Mouse (Mus musculus) T-helper 1 cell (primary cell): Measurements from ENCODE around the gene Rab19.
"Not testable (repeated sequence)": the region's sequence is repeated elsewhere in the genome, so short reads cannot be mapped to it uniquely, and the experiment has no call there.

Experiments used
- in situ Hi-C: fragments of 300-600 bp; cut with MboI, MseI; formaldehyde crosslinking; loops from one replicate; pipeline ENCODE4 v1.15.1; 2025; ENCODE audit warnings: high pct_unique_total_duplicates

Gene Rab19

DNA sequence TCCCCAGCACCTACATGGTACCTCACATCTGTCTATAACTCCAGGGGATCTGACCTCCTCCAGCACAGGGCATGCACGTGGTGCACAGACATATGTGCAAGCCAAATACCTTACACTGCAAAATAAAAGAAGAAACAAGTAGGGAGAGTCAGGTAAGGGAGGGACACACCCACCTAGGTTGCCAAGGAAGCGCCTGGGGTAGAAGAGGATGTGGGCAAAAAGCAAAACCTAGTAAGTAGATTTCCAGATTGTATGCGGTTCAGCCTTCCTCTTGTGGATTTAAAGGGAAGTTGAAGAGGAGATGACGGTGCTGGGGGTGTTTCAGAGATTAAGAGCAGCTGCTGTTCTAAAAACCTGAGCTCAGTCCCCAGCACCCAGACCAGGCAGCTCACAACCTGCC is 1.8 kb upstream of the Rab19 start:
- in situ Hi-C loops: no loop called here

DNA sequence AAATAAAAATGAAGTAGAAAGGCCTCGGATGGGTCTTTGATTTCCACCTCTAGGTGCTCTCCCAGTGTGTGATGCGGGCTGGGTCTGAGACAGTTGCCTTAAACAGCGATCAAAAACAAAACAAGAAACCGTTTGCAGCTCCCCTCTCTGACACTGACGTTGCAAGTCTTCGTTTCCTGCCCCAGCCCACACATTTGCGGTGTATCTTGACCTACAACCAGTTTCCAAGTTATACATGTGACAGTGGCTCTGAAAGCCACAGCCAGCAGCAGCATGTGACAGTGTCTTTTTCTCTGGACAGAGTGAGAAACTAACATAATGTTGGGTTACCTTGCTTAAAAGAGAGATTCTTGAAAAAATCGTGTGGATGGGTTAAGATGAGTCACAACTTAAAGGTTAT is 1.2 kb upstream of the Rab19 start:
- in situ Hi-C loops: no loop called here

DNA sequence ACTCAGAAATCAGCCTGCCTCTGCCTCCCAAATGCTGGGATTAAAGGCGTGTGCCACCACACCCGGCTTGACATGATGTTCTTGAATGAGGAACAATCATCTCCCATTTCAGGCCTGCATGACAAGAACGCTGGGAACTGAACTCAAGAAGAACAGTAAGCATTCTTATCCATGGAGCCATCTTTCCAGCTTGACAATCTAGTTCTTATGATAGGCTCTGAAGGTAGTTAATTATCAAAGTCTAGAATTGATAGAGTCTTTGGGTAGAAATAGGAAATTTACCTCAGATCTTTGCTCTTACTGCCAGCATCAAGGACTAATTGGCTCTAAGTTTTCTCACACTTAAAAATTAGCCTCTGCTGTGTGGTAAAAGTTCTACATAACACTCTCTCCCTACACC is 699 bp upstream of the Rab19 start:
- in situ Hi-C loops: no loop called here

DNA sequence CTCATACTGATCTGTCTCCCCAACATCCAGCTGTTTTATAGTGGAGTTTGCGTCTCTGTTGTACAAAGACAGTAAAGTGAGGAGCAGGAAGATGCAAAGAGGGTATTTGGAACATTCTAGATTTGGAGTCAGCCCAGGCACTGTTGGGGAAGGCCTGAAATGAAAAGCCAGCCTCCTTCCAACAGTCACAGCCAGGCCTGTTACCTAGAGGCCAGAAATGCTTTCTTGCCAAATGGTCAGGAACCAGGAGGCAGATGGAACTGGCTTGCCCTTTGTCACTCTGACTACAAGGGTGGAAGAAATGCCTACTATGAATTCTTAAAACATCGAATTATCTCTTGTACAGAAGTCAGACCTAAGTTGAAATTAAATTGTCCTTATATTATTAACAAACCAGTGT is 9.0 kb downstream of the Rab19 start:
- in situ Hi-C loops: no loop called here

DNA sequence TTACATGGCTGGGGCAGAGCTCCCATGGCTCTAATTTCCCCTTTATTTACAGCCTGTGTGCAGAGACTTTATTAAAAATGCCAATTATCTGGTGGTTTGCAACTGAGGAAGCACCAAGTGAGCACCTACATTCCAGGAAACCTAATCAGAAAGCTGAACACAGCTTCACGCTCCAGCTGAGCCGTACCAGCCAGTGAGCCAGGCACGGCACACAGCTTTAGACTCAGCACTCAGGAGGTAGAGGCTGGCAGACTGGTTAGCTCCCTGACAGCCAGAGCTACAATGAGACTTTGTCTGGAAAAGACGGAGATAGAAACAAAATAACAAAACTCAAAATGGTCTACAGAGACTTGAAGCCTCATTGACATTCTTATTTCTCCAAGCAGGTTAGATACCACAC is 14.5 kb downstream of the Rab19 start:
- in situ Hi-C loops: no loop called here

DNA sequence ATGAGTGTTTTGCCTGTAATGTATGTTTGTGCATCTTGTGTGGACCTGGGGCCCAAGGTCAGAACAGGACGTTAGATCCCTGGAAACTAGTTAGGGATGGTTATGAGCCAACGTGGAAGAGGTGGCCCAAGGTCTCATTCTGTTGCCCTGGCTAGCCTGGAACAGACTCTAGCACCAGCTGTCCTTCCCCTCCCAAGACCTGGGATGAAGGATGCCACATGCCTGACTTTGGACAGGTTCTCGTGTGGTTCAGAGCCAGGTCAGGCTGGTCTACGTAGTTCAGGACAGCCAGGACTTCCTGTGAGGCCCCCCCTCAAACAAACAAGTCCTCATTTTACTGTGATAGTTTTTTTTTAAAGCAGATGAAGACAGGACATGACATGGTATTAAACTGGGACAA is 14.9 kb downstream of the Rab19 start:
- in situ Hi-C loops: no loop called here

DNA sequence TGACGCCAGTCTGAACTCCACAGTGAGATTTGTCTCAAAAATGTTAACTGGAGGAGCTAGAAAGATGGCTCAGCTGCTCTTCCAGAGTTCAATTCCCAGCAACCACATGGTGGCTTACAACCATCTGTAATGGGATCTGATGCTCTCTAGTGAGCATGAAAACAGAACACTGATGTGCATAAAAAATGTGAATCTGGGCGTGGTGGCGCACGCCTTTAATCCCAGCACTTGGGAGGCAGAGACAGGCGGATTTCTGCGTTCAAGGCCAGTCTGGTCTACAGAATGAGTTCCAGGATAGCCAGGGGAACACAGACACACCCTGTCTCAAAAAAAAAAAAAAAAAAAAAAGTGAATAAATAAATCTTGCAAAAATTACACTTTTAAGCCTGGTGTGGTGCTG is 16.1 kb downstream of the Rab19 start:
- in situ Hi-C loops: no loop called here

DNA sequence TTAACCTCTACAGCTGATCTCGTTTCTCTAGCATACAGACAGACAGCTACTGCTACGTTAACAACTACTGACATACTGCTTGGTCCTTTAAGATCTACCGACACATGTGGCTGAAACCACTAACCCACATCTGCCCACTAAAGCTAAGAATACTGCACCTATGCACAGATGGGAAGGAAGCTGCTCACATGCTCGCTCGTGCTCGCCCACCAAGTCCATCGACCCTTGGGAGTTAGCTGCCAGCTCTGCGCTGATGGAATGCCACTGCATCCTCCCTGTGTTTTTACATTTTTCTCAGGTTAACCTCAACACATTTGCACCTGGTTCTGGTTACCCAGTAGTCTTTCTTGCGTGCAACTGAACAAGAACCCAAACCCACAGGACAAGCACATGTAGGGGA is 17.4 kb downstream of the Rab19 start:
- in situ Hi-C loops: no loop called here

DNA sequence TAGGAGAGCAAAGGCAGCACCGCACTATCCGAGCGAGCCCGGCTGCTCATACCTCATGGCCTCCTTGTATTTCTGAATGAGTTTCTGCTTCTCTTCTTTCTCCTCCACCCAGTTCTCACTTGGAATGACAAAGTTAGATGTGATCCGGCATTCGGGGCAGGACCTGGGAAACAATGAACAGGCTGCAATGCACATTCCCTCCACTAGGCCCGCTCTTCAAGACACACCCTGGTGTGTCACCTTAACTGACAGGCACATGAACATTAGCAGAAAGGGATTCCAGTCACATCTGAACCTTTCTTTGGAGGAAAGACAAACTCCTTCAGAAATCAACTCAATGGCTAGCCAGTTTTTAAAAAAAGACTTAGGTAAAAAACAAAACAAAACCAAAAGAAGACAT is 19.4 kb downstream of the Rab19 start:
- in situ Hi-C loops: no loop called here

DNA sequence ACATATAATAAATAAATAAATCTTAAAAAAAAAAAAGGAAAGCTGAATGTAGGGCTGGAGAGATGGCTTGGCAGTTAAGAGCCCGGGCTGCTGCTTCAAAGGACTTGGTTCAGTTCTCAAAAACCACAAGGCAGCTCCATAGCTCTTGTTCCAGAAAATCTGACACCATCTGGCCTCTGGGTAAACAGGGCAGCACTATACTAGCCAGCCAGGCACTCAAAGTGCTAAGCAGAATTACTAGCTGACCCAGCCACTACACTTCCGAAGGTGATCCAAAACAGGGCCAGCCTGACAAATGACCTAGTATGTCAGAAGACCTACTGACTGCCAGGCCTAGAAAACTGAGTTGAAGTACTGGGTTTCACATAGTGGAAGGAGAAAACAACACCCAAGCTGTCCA is 22.2 kb downstream of the Rab19 start:
- in situ Hi-C loops: no loop called here

DNA sequence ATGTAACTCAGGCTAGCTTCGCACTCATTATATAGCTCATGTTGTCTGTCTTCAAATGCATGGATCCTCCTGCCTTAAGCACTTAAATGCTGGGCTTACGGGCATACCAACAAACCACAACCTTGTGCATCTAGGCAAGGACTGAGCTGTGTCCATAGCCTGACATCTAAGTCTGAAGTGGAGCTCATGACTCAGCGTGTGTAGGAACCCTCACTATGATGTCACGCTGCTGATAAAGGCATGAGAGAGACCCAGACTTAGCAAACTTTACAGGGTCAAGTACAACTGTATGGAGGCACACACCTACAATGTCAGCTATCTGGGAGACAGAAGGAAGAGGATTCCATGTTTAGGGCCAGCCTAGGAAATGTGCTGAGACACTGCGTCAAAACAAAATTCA is 25.5 kb downstream of the Rab19 start:
- in situ Hi-C loops: no loop called here

DNA sequence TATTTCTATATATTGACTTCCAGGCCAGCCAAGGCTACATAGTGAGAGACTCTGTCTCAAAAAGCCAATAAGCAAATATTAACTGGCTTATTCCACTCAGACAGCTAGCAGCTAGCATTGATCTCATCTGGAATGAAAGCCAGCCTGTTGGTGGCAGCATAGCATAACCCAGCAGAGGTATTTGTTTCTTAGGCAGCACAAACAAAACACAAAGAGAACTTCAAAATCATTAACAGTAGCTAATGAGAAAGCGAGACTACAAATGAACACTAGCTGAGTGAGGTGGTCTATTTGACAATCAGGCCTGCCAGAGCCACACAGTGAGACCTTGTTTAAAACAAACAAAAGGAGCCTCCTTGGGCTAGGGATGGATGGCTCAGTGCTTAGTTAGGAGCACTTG is 33.1 kb downstream of the Rab19 start:
- in situ Hi-C loops: no loop called here

DNA sequence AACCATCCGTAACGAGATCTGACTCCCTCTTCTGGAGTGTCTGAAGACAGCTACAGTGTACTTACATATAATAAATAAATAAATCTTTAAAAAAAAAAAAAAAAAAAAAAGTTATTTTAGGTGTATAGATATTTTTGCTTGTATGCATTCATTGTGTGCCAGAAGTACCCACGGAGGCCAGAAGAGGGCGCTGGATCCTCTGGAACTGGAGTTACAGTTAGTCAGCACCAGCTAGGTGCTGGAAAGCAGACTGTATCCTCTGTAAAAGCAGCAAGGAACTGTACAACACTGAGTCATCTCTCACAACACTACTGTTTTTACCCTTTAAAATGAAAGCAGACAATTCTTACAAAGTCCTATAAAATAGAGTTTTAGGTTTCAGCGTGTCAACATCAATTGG is 34.8 kb downstream of the Rab19 start:
- in situ Hi-C loops: no loop called here

DNA sequence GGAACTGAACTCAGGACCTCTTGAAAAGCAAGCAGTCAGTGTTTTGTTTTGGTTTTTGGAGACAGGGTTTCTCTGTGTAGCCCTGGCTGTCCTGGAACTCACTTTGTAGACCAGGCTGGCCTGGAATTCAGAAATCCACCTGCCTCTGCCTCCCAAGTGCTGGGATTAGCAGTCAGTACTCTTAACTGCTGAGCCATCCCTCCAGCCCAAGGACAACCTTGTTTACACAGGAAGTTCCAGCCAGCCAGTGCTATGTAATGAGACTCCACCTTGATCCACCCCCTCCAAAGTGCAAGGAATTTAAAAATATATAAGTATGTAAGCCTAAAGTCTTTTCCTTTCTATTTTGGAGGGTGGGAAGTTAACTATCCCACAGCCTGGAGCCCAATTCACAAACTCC is 35.7 kb downstream of the Rab19 start:
- in situ Hi-C loops: not testable (repeated sequence)

DNA sequence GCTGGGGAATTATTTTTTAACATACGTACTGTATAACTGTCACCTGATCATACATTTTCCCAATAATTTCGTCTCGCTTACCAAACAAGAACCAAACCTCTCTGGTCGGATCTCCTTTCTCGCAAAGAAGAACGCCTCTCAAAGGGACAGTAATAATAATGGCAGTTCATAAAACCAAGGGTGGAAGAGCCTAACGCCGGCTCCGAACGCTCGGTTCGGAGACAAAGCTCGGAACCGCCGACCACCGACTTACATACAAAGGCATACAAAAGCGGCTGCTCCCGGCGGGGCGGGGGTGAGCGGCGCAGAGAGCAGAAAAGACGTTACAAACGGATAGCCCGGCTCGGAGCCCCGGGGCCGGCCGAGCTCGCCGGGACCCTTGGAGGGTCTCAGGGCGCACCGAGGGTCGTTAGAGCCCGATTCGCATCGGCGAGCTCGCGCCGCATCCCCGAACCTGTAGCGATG is 38.4 kb downstream of the Rab19 start:
- in situ Hi-C loops: no loop called here

DNA sequence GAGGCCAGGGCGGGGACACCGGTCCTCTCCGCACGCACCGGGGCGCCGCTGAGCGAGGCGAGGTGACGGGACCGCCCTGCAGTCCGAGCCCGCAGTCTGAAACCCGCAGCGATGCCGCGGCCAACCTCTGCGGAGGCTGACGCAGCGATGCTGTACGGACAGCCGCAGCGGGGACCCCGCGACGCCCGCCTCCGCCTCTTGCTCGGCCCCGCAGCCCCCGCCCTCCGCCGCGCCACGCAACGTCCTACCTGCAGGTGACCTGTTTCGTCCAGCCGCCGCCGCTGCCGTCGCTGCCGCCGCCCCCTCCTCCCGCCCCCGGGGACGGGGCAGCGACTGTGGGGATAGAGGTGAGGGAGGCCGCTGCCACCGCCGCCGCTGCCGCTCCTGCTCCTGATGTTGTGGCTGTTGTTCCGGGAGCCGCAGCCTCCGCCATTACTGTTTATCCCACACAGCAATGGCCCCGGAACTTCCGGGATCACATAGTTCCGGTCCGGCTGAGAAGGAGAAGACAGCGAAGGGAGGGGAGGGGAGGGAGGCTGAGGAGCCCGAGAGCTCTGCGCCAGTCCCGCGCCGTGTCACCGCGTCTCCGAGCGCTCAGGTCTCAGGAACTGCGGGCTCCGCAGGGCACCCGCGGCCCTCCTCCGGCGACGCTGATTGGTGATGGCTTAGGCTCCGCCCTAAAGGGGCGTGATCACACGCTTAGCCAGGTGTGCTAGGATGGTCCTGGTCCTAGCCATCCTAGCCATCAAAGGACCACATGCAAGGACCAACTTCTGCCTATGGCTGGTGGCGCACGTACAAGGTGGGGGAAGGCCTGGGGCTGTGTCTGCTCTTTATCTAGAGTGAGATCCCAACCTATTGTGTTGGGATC is 39.1 kb downstream of the Rab19 start, which contains the start of gene Mkrn1:
Gene Mkrn1 (minus strand): TSS at position 612 of the 871 bp plus-strand sequence.
- in situ Hi-C loops: no loop called here

DNA sequence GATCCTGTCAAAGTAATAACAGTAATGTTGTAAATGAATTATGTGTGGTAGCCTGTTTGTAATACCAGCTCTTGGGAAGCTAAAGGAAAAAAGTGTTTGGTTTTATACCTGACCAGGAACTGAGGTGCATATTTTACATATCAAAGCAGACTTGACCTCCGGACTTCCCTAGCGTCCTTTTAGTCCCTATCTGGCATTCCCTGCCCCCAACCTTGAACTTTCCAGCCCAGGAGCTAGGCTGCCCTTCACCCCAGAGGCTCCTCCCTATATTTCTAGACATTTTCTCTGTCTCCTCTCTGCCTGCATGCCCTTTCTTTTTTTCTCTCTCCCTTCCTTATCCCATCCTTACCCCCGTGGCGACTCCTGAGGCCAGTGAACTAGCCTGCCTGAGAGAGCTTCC is 39.9 kb downstream of the Rab19 start:
- in situ Hi-C loops: no loop called here

DNA sequence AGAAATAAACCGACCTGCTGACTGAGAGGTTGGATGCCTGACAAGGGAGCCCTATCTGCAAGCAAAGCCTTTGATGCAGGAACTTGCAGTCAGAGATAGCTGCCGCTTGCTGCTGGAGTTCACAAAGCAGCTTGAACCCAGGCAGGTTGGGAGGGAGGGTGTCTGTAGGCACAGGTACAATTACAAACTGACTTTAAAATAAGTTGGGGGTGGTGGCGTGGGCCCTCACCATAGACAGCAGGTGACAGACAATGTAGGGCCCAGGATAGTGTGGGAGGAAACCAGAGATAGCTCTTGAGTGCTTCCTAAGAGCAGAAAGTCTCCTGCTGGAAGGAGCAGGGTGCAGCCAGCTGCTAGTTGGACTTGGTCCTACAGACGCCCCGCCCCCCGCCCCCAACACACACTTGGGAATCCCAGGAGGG is 42.2 kb downstream of the Rab19 start:
- in situ Hi-C loops: no loop called here

DNA sequence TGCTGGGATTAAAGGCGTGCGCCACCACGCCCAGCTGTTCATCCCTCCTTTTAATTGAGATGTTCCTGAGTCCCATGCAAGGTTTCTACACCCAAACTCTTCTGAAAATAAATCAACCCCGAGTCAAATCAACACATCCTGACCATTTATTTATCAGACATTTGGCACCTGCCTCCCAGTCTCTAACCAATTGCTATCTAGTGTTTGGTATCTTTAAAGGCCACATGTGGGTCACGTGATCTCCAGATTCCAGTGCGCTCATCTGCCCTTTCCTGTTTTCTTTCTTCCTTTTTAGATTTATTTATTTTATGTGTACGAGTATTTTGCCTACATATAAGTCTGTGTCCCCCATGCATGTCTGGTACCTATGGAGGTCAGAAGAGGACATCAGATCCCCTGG is 42.7 kb downstream of the Rab19 start:
- in situ Hi-C loops: no loop called here

DNA sequence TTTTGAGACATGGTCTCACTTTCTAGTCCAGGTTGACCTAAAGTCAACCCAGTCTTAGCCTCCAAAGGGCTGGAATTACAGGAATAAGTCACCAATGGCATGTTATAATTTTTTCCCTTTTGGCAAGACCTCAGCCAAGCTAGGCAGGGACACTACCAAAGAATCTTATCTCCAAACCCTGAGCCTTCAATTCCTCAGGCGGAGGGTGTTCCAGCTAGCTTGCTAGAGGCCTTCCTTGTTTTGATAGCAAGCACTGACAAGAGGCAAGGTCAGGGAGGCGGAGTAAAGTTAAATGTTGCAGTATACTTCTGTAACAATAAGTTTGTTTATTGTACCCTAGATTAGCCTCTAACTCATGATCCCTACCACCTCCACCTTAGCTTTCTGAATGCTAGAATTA is 44.2 kb downstream of the Rab19 start:
- in situ Hi-C loops: no loop called here

DNA sequence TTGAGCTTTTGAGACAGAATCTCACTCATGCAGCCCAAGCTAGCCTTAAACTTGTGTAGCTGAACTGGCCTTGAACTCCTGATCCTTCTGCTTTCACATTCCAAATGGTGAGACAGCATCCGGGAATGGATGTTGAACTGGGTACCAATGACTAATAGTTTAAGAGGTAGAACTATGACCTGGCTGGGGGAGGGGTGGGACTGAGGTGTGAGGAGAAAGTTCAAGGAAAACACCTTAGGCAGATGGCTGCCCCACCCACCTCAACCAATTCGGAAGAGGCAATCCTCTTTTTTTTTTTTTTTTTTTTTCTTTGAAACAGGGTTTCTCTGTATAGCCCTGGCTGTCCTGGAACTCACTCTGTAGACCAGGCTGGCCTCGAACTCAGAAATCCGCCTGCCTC is 45.8 kb downstream of the Rab19 start:
- in situ Hi-C loops: no loop called here

DNA sequence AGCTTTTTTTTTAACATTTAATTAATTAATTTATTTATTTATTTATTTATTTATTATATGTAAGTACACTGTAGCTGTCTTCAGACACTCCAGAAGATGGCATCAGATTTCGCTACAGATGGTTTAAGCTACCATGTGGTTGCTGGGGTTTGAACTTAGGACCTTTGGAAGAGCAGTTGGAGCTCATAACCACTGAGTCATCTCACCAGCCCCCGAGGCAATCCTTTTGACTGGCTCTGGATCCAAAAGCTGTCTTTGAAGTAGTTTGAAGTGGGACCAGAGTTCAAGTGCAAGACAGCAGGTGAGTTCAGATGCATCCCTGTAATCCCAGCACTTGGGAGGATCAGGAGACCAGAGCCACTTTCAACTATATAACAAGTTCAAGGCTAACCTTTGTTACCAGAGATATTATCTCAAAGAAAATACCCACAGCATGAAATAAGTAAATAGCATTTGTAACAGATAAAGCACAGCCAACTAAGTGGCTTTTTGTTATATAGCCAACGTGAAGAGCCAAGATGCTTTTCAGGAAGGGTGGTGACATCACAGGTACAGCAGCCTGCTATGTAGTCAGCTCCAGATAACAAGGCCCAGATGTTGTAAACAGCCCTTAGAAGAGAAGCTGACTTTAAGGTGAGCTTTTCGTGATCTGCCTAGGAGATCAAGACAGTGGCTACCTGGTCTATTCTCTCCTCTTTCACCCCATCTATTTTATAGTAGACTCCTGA is 46.5 kb downstream of the Rab19 start:
- in situ Hi-C loops: no loop called here
